28 mouse cellular contexts compared by ENCODE assay signal in the genomic region with DNA sequence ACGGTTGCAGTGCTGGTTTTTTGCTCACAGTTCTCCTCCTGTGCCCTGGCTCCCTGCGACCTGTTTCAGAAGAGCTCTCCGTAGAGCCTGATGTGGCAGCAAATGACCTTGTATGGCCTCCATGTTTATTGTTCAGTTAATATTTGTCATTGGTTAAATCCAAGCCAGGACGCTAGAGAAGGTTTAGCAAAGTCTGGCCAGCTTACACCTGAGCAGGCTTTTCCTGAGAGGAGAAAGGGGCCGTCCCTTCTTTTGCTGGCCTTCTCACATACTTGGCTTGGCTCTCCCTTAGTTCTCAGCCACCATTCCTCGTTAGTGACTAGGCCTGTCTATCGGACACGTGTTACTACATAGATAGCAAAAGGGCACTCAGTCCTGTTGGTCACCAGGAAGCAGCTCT. TPM values are rescaled to one million over a fixed set of nuclear protein-coding genes. Genes with fewer than 3 reads are reported as not detected.
DNase-seq lines count a peak whose midpoint lies in the region; ATAC-seq and TF ChIP-seq lines count a peak whose summit lies in the region.
"Had no signal": no experiment of that assay in that cellular context is flagged by ENCODE, and none has a peak within 500 bp of the region (broad histone marks: within the 10 kb centered on the region; RNA-seq: fewer than 3 reads in every experiment).

No protein-coding gene starts in this region.

- H3K4me3 ChIP-seq in liver, adult 2 months (ENCODE audit: insufficient read depth, low read depth, low read length): no peak overlapping the region
- no peak overlapping the region for H3K4me3 ChIP-seq in liver, embryonic 11.5 days (ENCODE audit: low read depth, low read length)
- H3K4me3 ChIP-seq in liver, embryonic 14.5 days (ENCODE audit: insufficient read depth in 1 of 2, low read depth in 2 of 2, low read length in 2 of 2): no peak overlapping the region
- H3K4me3 ChIP-seq in liver, embryonic 16.5 days (ENCODE audit: low read depth, low read length): no peak overlapping the region
- no peak overlapping the region for H3K4me3 ChIP-seq in hindbrain, embryonic 13.5 days
- H3K4me3 ChIP-seq: embryonic facial prominence, embryonic 10.5 days; embryonic facial prominence, embryonic 12.5 days; forebrain, embryonic 13.5 days; forebrain, embryonic 15.5 days had no signal

- H3K4me1 ChIP-seq in liver, adult 2 months (ENCODE audit: control insufficient read depth, insufficient read depth, low read length): peaks cover 9% of the 10 kb centered on the region; the same call in 1 of the 2 replicates
- H3K4me1 ChIP-seq in liver, embryonic 11.5 days (replicated peaks; ENCODE audit: control insufficient read depth, insufficient read depth, low read length): peaks cover 8% of the 10 kb centered on the region
- peaks cover 8 to 11% of the 10 kb centered on the region in 2 experiments for H3K4me1 ChIP-seq in liver, embryonic 14.5 days (replicated peaks; ENCODE audit: control insufficient read depth in 2 of 2, insufficient read depth in 2 of 2, low read length in 1 of 2)
- peaks cover 8% of the 10 kb centered on the region for H3K4me1 ChIP-seq in liver, embryonic 16.5 days (ENCODE audit: control insufficient read depth, low read depth, low read length)
- H3K4me1 ChIP-seq in hindbrain, embryonic 13.5 days (replicated peaks): no peaks in the 10 kb centered on the region
- H3K4me1 ChIP-seq: embryonic facial prominence, embryonic 10.5 days; embryonic facial prominence, embryonic 12.5 days; forebrain, embryonic 13.5 days; forebrain, embryonic 15.5 days had no signal

- H3K36me3 ChIP-seq in liver, adult 2 months (ENCODE audit: control insufficient read depth, insufficient read depth, low read length): no peaks in the 10 kb centered on the region
- H3K36me3 ChIP-seq in liver, embryonic 11.5 days (ENCODE audit: control insufficient read depth, insufficient read depth, low read length): no peaks in the 10 kb centered on the region; the same call in 1 of the 2 replicates
- no peaks in the 10 kb centered on the region for H3K36me3 ChIP-seq in liver, embryonic 14.5 days (replicated peaks; ENCODE audit: control insufficient read depth, insufficient read depth, low read depth)
- H3K36me3 ChIP-seq in liver, embryonic 16.5 days (ENCODE audit: control insufficient read depth, insufficient read depth): no peaks in the 10 kb centered on the region
- peaks cover 28% of the 10 kb centered on the region for H3K36me3 ChIP-seq in hindbrain, embryonic 13.5 days

- H3K9me3 ChIP-seq in liver, embryonic 11.5 days (ENCODE audit: control insufficient read depth, low read length): no peaks in the 10 kb centered on the region
- no peaks in the 10 kb centered on the region for H3K9me3 ChIP-seq in liver, embryonic 14.5 days (ENCODE audit: control insufficient read depth, low read length)
- H3K9me3 ChIP-seq in liver, embryonic 16.5 days (replicated peaks; ENCODE audit: control insufficient read depth, low read length): no peaks in the 10 kb centered on the region
- no peaks in the 10 kb centered on the region for H3K9me3 ChIP-seq in hindbrain, embryonic 13.5 days
- H3K9me3 ChIP-seq: embryonic facial prominence, embryonic 10.5 days; embryonic facial prominence, embryonic 12.5 days; forebrain, embryonic 13.5 days; forebrain, embryonic 15.5 days had no signal

- TF ChIP-seq EP300 in liver, embryonic 14.5 days (IDR thresholded peaks at IDR 0.05; ENCODE audit: low read depth): no peak

- no peaks in the 10 kb centered on the region for H3K27me3 ChIP-seq in liver, adult 2 months (ENCODE audit: control insufficient read depth, insufficient read depth, low read length)
- H3K27me3 ChIP-seq in liver, embryonic 11.5 days (replicated peaks; ENCODE audit: control insufficient read depth, insufficient read depth, low read length): no peaks in the 10 kb centered on the region
- H3K27me3 ChIP-seq in liver, embryonic 14.5 days (ENCODE audit: control insufficient read depth, insufficient read depth, low read length): no peaks in the 10 kb centered on the region
- no peaks in the 10 kb centered on the region for H3K27me3 ChIP-seq in liver, embryonic 16.5 days (ENCODE audit: control insufficient read depth, insufficient read depth, low read depth, low read length)
- H3K27me3 ChIP-seq in hindbrain, embryonic 13.5 days: no peaks in the 10 kb centered on the region
- H3K27me3 ChIP-seq: embryonic facial prominence, embryonic 12.5 days; forebrain, embryonic 13.5 days; forebrain, embryonic 15.5 days had no signal

- ATAC-seq in liver, embryonic 11.5 days (replicated peaks; ENCODE audit: low FRiP score): no peak
- ATAC-seq in liver, embryonic 14.5 days (ENCODE audit: insufficient read depth): peak; percentile 29; the same call in 1 of the 2 replicates
- ATAC-seq in liver, embryonic 16.5 days (ENCODE audit: low read depth): peak; percentile 59
- ATAC-seq in hindbrain, embryonic 13.5 days (ENCODE audit: low FRiP score): no peak
- ATAC-seq: forebrain, embryonic 13.5 days; forebrain, embryonic 15.5 days had no signal

- H3K4me2 ChIP-seq in liver, embryonic 11.5 days: no peak overlapping the region
- no peak overlapping the region for H3K4me2 ChIP-seq in liver, embryonic 14.5 days (ENCODE audit: low read depth)
- no peak overlapping the region for H3K4me2 ChIP-seq in liver, embryonic 16.5 days (ENCODE audit: low read depth, low read length)
- no peak overlapping the region for H3K4me2 ChIP-seq in hindbrain, embryonic 13.5 days
- H3K4me2 ChIP-seq: embryonic facial prominence, embryonic 12.5 days; forebrain, embryonic 13.5 days; forebrain, embryonic 15.5 days had no signal

- peak overlapping the region; percentile 55 for H3K27ac ChIP-seq in liver, adult 2 months (replicated peaks; ENCODE audit: insufficient read depth, low read depth, low read length)
- no peak overlapping the region for H3K27ac ChIP-seq in liver, embryonic 11.5 days (ENCODE audit: low read depth, low read length)
- no peak overlapping the region for H3K27ac ChIP-seq in liver, embryonic 14.5 days
- no peak overlapping the region for H3K27ac ChIP-seq in liver, embryonic 16.5 days (ENCODE audit: low read length)
- H3K27ac ChIP-seq in hindbrain, embryonic 13.5 days: no peak overlapping the region
- H3K27ac ChIP-seq: embryonic facial prominence, embryonic 10.5 days; embryonic facial prominence, embryonic 12.5 days; forebrain, embryonic 13.5 days; forebrain, embryonic 15.5 days had no signal

- TF ChIP-seq CTCF in liver, adult 2 months (IDR thresholded peaks at IDR 0.05; ENCODE audit: low read depth, low read length): no peak
- TF ChIP-seq CTCF in liver, embryonic 14.5 days (IDR thresholded peaks at IDR 0.05; ENCODE audit: low read depth): no peak

- 20% methylated on average over 8 of the region's 8 CpGs for WGBS in liver, adult 2 months
- 77% methylated on average over 8 of the region's 8 CpGs for WGBS in liver, embryonic 11.5 days
- WGBS in liver, embryonic 14.5 days (ENCODE audit: insufficient replicate concordance): 70% methylated on average over 8 of the region's 8 CpGs
- 64% methylated on average over 8 of the region's 8 CpGs for WGBS in liver, embryonic 16.5 days (ENCODE audit: insufficient replicate concordance)
- WGBS in hindbrain, embryonic 13.5 days: 93% methylated on average over 8 of the region's 8 CpGs

- H3K79me2 ChIP-seq in liver, adult 2 months (ENCODE audit: control insufficient read depth, insufficient read depth, low read length): no peaks in the 10 kb centered on the region

- peak; percentile 93 for DNase-seq in liver, adult 2 months (ENCODE audit: extremely low read depth, low read depth, low spot score)
- DNase-seq in liver, embryonic 11.5 days (ENCODE audit: low spot score): no peak
- DNase-seq in liver, embryonic 14.5 days (ENCODE audit: low read depth in 3 of 3, low spot score in 3 of 3): no peak
- peak; percentile 56 for DNase-seq in yolk sac, embryonic 10.5 days (ENCODE audit: low spot score)
- DNase-seq in cerebellum, postnatal 4 days (ENCODE audit: low spot score in 2 of 2): no peak
- DNase-seq: adrenal gland, adult 2 months; adrenal gland, postnatal 10 days; adrenal gland, postnatal 25 days; cerebellum, adult 11 months; cerebellum, adult 18-20 months; cerebellum, adult 8-10 months; cerebellum, adult 9-11 months; cerebellum, postnatal 14 days; cerebellum, postnatal 36 days had no signal

- no peak for TF ChIP-seq POLR2A in liver, adult 2 months (IDR thresholded peaks at IDR 0.05; ENCODE audit: extremely low read depth, insufficient read depth, low read length)

- no peak overlapping the region for H3K9ac ChIP-seq in liver, adult 2 months (ENCODE audit: low read depth, low read length)
- no peak overlapping the region for H3K9ac ChIP-seq in liver, embryonic 11.5 days (ENCODE audit: low read depth, low read length)
- no peak overlapping the region for H3K9ac ChIP-seq in liver, embryonic 14.5 days (replicated peaks)
- no peak overlapping the region for H3K9ac ChIP-seq in liver, embryonic 16.5 days (ENCODE audit: low read depth, low read length)
- no peak overlapping the region for H3K9ac ChIP-seq in hindbrain, embryonic 13.5 days
- H3K9ac ChIP-seq: embryonic facial prominence, embryonic 12.5 days; forebrain, embryonic 13.5 days; forebrain, embryonic 15.5 days had no signal

RNA-seq across cellular contexts. Expression of a gene that starts 28.5 kb away (rescaled TPM):
- not detected in 2 replicates for total RNA-seq in liver, adult 2 months (2014; rRNA removed)
- polyA plus RNA-seq in liver, adult 2 months (2012; rRNA removed): not detected in 2 replicates
- 0.14 TPM in 1 of 2 replicates, not detected in the other for polyA plus RNA-seq in liver, embryonic 11.5 days (2014; fragmentation: Nextera tagmentation; extraction: Ambion mirVana)
- not detected in 2 replicates for polyA plus RNA-seq in liver, embryonic 14.5 days (2012; rRNA removed)
- not detected in 2 replicates for polyA plus RNA-seq in liver, embryonic 14.5 days (2014; fragmentation: Nextera tagmentation; extraction: Ambion mirVana)
- polyA plus RNA-seq in liver, embryonic 16.5 days (2015; fragmentation: Nextera tagmentation; extraction: Ambion mirVana): not detected in 2 replicates
- not detected in 2 replicates for polyA plus RNA-seq in hindbrain, embryonic 13.5 days (2015; fragmentation: Nextera tagmentation; extraction: Ambion mirVana)
- total RNA-seq: adrenal gland, adult 2 months; adrenal gland, postnatal 10 days; adrenal gland, postnatal 25 days; adrenal gland, postnatal 4 days; ES-E14; MEL had no signal
- polyA plus RNA-seq: adrenal gland, adult 2 months; brain, embryonic 14.5 days; C2C12; cortical plate, adult 2 months; embryonic facial prominence, embryonic 14.5 days; forebrain, embryonic 11.5 days; forebrain, embryonic 13.5 days; forebrain, embryonic 15.5 days had no signal

RNA-seq across cellular contexts. Expression of a gene that starts 46.7 kb away (rescaled TPM):
- 6.6 and 6.9 TPM in 2 replicates for total RNA-seq in liver, adult 2 months (2014; rRNA removed)
- polyA plus RNA-seq in liver, adult 2 months (2012; rRNA removed): 1.0 and 1.3 TPM in 2 replicates
- 7.0 and 7.8 TPM in 2 replicates for polyA plus RNA-seq in liver, embryonic 11.5 days (2014; fragmentation: Nextera tagmentation; extraction: Ambion mirVana)
- 0.63 and 0.81 TPM in 2 replicates for polyA plus RNA-seq in liver, embryonic 14.5 days (2012; rRNA removed)
- 2.7 and 2.9 TPM in 2 replicates for polyA plus RNA-seq in liver, embryonic 14.5 days (2014; fragmentation: Nextera tagmentation; extraction: Ambion mirVana)
- 2.8 and 3.1 TPM in 2 replicates for polyA plus RNA-seq in liver, embryonic 16.5 days (2015; fragmentation: Nextera tagmentation; extraction: Ambion mirVana)
- 3.1 and 3.9 TPM in 2 replicates for polyA plus RNA-seq in hindbrain, embryonic 13.5 days (2015; fragmentation: Nextera tagmentation; extraction: Ambion mirVana)

RNA-seq across cellular contexts. Expression of a gene that starts 47.8 kb away (rescaled TPM):
- total RNA-seq in liver, adult 2 months (2014; rRNA removed): 1.8 and 2.3 TPM in 2 replicates
- polyA plus RNA-seq in liver, adult 2 months (2012; rRNA removed): 1.7 and 2.0 TPM in 2 replicates
- polyA plus RNA-seq in liver, embryonic 11.5 days (2014; fragmentation: Nextera tagmentation; extraction: Ambion mirVana): 19.0 and 20.5 TPM in 2 replicates
- 5.6 TPM in 2 replicates for polyA plus RNA-seq in liver, embryonic 14.5 days (2012; rRNA removed)
- polyA plus RNA-seq in liver, embryonic 14.5 days (2014; fragmentation: Nextera tagmentation; extraction: Ambion mirVana): 5.9 and 7.2 TPM in 2 replicates
- 4.9 and 6.8 TPM in 2 replicates for polyA plus RNA-seq in liver, embryonic 16.5 days (2015; fragmentation: Nextera tagmentation; extraction: Ambion mirVana)
- polyA plus RNA-seq in hindbrain, embryonic 13.5 days (2015; fragmentation: Nextera tagmentation; extraction: Ambion mirVana): 10.1 and 11.9 TPM in 2 replicates

Comparison
In these comparisons a context has a peak if more than half of its experiments do, and no peak if none do; other contexts are left out.
1. DNase-seq: peak in liver, adult 2 months (single experiment) and yolk sac, embryonic 10.5 days (single experiment); none in liver, embryonic 11.5 days (single experiment), liver, embryonic 14.5 days (0 of 3) and cerebellum, postnatal 4 days (0 of 2).
2. ATAC-seq: peak in liver, embryonic 14.5 days (single experiment) and liver, embryonic 16.5 days (single experiment); none in liver, embryonic 11.5 days (single experiment) and hindbrain, embryonic 13.5 days (single experiment).